Mouse (Mus musculus) bone marrow, adult 2 months (tissue): ENCODE data around the gene Fmnl2.

Experiments used
- CTCF ChIP-seq: fragments of 200-500 bp; IDR thresholded peaks from 2 replicates; pipeline ENCODE4 v1.5.1; 2011; ENCODE audit warnings: low read length, control low read depth; ENCODE audit not compliant: control insufficient read depth, insufficient read depth
- POLR2A ChIP-seq: fragments of 200-500 bp; IDR thresholded peaks from 2 replicates; pipeline ENCODE4 v1.6.1; 2011; ENCODE audit warnings: low read depth, mild to moderate bottlenecking, control low read depth, low read length, borderline replicate concordance; ENCODE audit not compliant: control insufficient read depth

DNA sequence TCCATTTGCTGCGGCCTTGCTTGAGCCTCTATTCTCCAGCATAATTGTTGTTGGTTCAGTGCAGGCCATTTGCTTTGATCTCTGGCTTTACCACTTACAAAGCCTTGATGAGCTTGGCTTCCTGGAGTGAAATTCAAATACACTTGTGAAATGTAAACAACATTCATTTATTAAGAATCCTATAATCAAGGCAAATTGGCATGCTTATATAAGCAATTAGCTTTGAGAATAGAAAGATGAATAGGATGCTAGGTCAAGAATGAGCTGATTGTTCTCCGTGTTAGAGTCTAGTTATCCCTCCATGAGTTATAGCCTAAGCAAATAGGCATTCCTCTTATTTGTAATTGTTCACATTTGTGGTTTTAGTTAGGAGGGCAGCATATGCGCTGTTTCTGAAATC, 8.5 kb downstream of the Fmnl2 start:
- TF ChIP-seq CTCF (no peak), POLR2A (no peak)
